Mouse (Mus musculus) cortical plate, adult 2 months (tissue): ENCODE data around the gene Ddi1. TPM values are rescaled to one million over a fixed set of nuclear protein-coding genes. Genes with fewer than 3 reads are reported as not detected.

ENCODE experiments used
- H3K27ac ChIP-seq: fragments of 200-500 bp; 2 replicates; pipeline ENCODE4 v1.5.1; 2012; ENCODE audit warnings: low read length, control low read depth, inconsistent platforms; ENCODE audit not compliant: insufficient read depth
- H3K4me1 ChIP-seq: fragments of 200-500 bp; 2 replicates; pipeline ENCODE4 v1.6.1; 2011; ENCODE audit warnings: low read length; ENCODE audit not compliant: control insufficient read depth, insufficient read depth
- H3K4me3 ChIP-seq: fragments of 200-500 bp; 2 replicates; pipeline ENCODE4 v1.5.1; 2011; ENCODE audit warnings: mild to moderate bottlenecking, low read length, control low read depth; ENCODE audit not compliant: insufficient read depth
- CTCF ChIP-seq: fragments of 200-500 bp; IDR thresholded peaks from 2 replicates; pipeline ENCODE4 v1.5.1; 2011; ENCODE audit warnings: mild to moderate bottlenecking, control low read depth, low read length; ENCODE audit not compliant: insufficient read depth; ENCODE audit errors: extremely low read depth
- POLR2A ChIP-seq: fragments of 200-500 bp; IDR thresholded peaks from 2 replicates; pipeline ENCODE4 v1.6.1; 2011; ENCODE audit warnings: mild to moderate bottlenecking, low read length, control low read depth; ENCODE audit not compliant: insufficient read depth; ENCODE audit errors: extremely low read depth
- polyA plus RNA-seq: library from polyadenylated mRNA; depleted of rRNA; stranded (reverse); fragments of >200 nt; gene quantifications from 2 replicates; pipeline ENCODE4 v1.2.3, GENCODE M21; 2012; rRNA removed

Ddi1 gene
- not detected in 2 replicates for polyA plus RNA-seq

- no peaks in the 10 kb centered on the region for H3K4me1 ChIP-seq
These were observed at the start of gene Ddi1 for GRCm38 (mm10) chr9:6269796-6270280. Gene Ddi1 (minus strand): TSS chr9:6269846.

DNA sequence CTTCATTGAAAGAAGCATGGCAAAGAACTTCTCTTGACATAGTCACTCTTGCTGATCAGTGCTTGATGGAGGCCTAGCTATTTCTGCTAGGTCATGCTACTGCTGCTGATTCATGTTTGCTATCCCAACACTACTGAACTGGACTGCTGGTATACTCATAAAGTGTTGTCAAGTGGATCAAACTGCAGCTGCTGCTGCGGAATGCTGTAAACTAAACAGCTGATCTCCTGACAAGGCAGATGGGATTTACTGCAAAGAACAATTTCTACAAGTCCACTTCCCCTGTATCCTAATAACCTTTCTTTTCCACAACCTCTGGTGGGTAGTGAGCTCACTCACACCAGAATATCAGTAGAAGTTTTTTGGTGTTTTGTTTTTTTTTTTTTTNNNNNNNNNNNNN, 47.5 kb upstream of the Ddi1 start:
- H3K27ac ChIP-seq, result no peak overlapping the region
- H3K4me1 ChIP-seq, result no peaks in the 10 kb centered on the region
- no peak for TF ChIP-seq CTCF
- TF ChIP-seq POLR2A, result no peak
- no peak overlapping the region for H3K4me3 ChIP-seq

More at GRCm38 (mm10) chr9:6269796-6270280, at the start of gene Ddi1:
- TF ChIP-seq POLR2A, result no peak
- no peak for TF ChIP-seq CTCF
- Histone ChIP-seq H3K4me3 (no peak within 1 kb of the TSS), H3K27ac (no peak within 1 kb of the TSS)

GRCm38 (mm10) chr9:6305847-6306246, 36.2 kb upstream of the Ddi1 start:
- TF ChIP-seq POLR2A, result no peak
- no peak for TF ChIP-seq CTCF
- no peak overlapping the region for H3K4me3 ChIP-seq
- H3K4me1 ChIP-seq, result no peaks in the 10 kb centered on the region
- H3K27ac ChIP-seq, result no peak overlapping the region

GRCm38 (mm10) chr9:6304590-6304989, 34.9 kb upstream of the Ddi1 start:
- TF ChIP-seq POLR2A (no peak), CTCF (no peak)
- no peak overlapping the region for H3K27ac ChIP-seq
- H3K4me3 ChIP-seq, result no peak overlapping the region
- no peaks in the 10 kb centered on the region for H3K4me1 ChIP-seq

DNA sequence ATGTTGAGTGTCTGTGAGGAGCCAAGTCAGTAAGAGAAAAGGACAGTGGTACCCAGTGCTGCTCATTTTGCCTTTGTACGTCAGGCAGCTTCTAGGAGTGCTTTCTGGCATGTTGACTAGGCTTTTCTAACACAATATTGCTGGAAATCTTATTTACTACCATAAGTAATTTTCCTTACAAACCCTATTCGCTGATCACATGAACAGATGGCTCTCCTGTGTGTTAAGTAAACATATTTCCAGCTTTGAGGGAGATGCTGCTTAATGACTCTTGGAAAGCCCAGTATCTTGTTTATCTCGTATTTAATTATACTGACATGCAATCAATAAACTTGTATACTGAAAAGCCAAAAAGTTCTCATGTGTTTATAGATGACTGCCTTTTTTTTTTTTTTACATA, 32.4 kb upstream of the Ddi1 start:
- H3K27ac ChIP-seq, result no peak overlapping the region
- no peaks in the 10 kb centered on the region for H3K4me1 ChIP-seq
- TF ChIP-seq CTCF, result no peak
- no peak for TF ChIP-seq POLR2A
- no peak overlapping the region for H3K4me3 ChIP-seq

- no peaks in the 10 kb centered on the region for H3K4me1 ChIP-seq
- TF ChIP-seq CTCF, result no peak
- no peak for TF ChIP-seq POLR2A
- H3K27ac ChIP-seq, result no peak overlapping the region
- no peak overlapping the region for H3K4me3 ChIP-seq
These were observed 28.9 kb upstream of the Ddi1 start for GRCm38 (mm10) chr9:6298547-6298946.

DNA sequence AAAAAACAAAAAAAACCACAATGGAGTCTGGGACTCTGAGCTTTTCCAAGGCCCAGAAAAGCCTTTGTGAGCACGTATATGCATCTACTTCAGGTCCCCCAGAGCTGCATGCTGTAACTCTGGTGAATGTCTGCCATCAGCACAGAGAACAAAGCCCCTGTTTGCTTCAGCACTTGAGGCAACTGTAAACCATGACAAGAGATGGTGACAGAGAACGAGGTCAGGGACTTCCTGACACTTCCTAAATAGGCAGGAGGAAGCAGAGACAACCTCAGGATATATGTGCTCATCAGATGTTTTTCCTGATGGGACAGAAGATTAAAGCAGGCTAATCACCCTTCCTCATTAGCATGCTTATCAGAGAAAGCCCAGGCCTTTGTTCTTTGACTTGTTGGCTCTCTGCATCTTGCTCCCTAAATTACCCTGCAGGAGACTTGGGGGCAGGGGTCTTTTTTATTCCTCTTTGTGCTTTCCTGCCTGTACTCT, 19.6 kb upstream of the Ddi1 start:
- TF ChIP-seq CTCF, result no peak
- Histone ChIP-seq H3K4me1 (no peaks in the 10 kb centered on the region), H3K27ac (no peak overlapping the region), H3K4me3 (no peak overlapping the region)

- Histone ChIP-seq H3K4me3 (no peak overlapping the region), H3K27ac (no peak overlapping the region), H3K4me1 (no peaks in the 10 kb centered on the region)
- no peak for TF ChIP-seq CTCF
These were observed 17.1 kb upstream of the Ddi1 start for GRCm38 (mm10) chr9:6286770-6287169.

- no peak for TF ChIP-seq CTCF
- no peaks in the 10 kb centered on the region for H3K4me1 ChIP-seq
- H3K4me3 ChIP-seq, result no peak overlapping the region
- no peak overlapping the region for H3K27ac ChIP-seq
These were observed 7.9 kb upstream of the Ddi1 start for GRCm38 (mm10) chr9:6277526-6277925.

- no peak for TF ChIP-seq POLR2A
- no peak for TF ChIP-seq CTCF
These were observed 6.7 kb upstream of the Ddi1 start for GRCm38 (mm10) chr9:6276395-6276794.

DNA sequence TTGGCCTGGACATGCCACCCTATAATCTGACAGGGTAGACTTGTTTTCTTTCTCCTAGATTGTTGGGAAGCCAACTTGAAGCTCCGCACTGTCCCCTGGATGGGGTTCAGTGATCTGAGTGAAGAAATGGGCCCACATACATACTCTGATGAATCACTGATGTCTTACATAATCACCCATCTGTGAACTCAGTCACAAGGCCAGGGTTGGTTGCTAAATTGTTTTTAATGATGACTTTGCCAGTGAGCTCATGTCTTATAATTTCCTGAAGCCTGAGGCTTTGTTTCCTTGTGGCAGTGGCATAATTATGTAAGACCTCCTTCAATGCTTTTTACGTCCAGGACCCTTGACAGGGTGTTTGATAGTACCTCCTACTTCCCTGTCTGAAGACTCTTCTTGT, 4.8 kb downstream of the Ddi1 start:
- Histone ChIP-seq H3K4me1 (no peaks in the 10 kb centered on the region), H3K4me3 (no peak overlapping the region), H3K27ac (no peak overlapping the region)
- TF ChIP-seq CTCF (no peak), POLR2A (no peak)

More at GRCm38 (mm10) chr9:6276395-6276794, 6.7 kb upstream of the Ddi1 start:
- Histone ChIP-seq H3K4me3 (no peak overlapping the region), H3K4me1 (no peaks in the 10 kb centered on the region), H3K27ac (no peak overlapping the region)
